Mouse (Mus musculus) left cerebral cortex, adult 2 months (tissue): ENCODE measurements around the gene Ncapd2. TPM values are rescaled to one million over a fixed set of nuclear protein-coding genes. Genes with fewer than 3 reads are reported as not detected.

Source experiments
- DNase-seq, 2 experiments: peaks; one replicate each; pipeline ENCODE4 v3.0.0; 2021 to 2022; ENCODE audit warnings: low spot score in 2 of 2, mixed read lengths in 1 of 2; ENCODE audit errors: extremely low spot score in 1 of 2
- H3K27ac ChIP-seq: fragments of 200-600 bp; 2 replicates; pipeline ENCODE4 v1.8.1; 2022
- H3K4me3 ChIP-seq: fragments of 200-600 bp; 2 replicates; pipeline ENCODE4 v1.8.1; 2022
- CTCF ChIP-seq: fragments of 200-600 bp; IDR thresholded peaks from 2 replicates; pipeline ENCODE4 v1.8.1; 2022; ENCODE audit warnings: antibody characterized with exemption, mild to moderate bottlenecking, moderate library complexity
- intact Hi-C: fragments of 180-260 bp; cut with DNase I; formaldehyde crosslinking; loops from one replicate; pipeline ENCODE4 v1.15.1; 2025
- total RNA-seq, 2 experiments: library from RNA; stranded (reverse); gene quantifications; 2 replicates each; pipeline ENCODE4 v1.2.3; 2021

Gene Ncapd2
- total RNA-seq, 2 experiments from 2014 or later, result 22.6 to 23.4 TPM

- intact Hi-C loops, result loop anchor here (5.0 kb wide), 1 partner anchor 36 kb away; no protein-coding TSS in a partner anchor
- peak in 1 of 2 experiments; percentile 37 for DNase-seq
Observed at GRCm38 (mm10) chr6:125231117-125232044, 39.9 kb upstream of the Ncapd2 start, which contains the start of gene Tapbpl. Gene Tapbpl (minus strand): TSS chr6:125231860.

DNA sequence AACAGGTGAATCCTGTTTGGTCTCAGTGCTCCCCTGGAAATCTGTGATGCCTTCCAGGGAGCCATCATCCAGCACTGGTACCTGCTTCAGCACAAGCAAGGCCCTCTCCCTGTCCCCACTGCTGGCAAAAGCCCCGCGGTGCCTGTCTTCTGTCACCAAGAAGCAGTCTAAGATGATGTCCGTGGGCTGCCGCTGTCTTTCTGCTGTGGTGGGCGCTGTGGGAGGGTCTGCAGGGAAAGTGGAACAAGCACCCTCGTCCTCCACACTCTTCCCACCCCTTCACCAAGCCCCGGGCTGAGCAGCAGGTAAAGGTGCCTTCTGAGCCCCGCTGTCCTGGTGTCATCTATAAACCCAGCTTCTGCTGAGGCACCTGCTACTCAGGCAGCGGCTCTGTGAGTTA lies 39.1 kb upstream of the Ncapd2 start:
- no peak overlapping the region for H3K27ac ChIP-seq
- intact Hi-C loops, result loop anchor here (5.0 kb wide), 1 partner anchor 37 kb away; no protein-coding TSS in a partner anchor
- no peak for TF ChIP-seq CTCF
- no peak overlapping the region for H3K4me3 ChIP-seq
- DNase-seq, result no peak

More at GRCm38 (mm10) chr6:125231117-125232044, 39.9 kb upstream of the Ncapd2 start, which contains the start of gene Tapbpl:
- H3K27ac ChIP-seq, result peak within 1 kb of the TSS; percentile 58
- TF ChIP-seq CTCF, result no peak
- H3K4me3 ChIP-seq, result peak within 1 kb of the TSS; percentile 59

- intact Hi-C loops, result no loop called here
- Histone ChIP-seq H3K4me3 (no peak overlapping the region), H3K27ac (no peak overlapping the region)
- TF ChIP-seq CTCF, result peak; percentile 57
- DNase-seq, result peak in 1 of 2 experiments; percentile 53
Observed at GRCm38 (mm10) chr6:125225518-125226115, 34.1 kb upstream of the Ncapd2 start.

DNA sequence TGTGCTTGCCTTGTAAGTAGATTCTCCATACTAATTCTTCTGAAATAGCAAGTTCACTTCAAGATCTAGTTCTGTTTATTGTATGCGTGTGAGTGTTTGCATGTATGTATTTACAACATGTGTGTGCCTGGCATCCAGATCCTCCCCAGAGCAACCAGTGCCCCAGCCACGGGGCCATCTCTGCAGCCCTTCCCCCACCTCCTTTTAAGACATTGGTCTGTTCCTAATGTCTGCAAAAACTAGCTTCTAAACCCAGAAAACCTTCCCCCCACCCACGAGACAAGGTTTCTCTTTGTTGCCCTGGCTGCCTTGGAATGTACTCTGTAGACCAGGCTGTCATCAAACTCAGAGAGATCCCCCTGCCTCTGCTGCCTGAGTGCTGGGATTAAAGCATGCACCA lies 31.1 kb upstream of the Ncapd2 start:
- no peak for DNase-seq

DNA sequence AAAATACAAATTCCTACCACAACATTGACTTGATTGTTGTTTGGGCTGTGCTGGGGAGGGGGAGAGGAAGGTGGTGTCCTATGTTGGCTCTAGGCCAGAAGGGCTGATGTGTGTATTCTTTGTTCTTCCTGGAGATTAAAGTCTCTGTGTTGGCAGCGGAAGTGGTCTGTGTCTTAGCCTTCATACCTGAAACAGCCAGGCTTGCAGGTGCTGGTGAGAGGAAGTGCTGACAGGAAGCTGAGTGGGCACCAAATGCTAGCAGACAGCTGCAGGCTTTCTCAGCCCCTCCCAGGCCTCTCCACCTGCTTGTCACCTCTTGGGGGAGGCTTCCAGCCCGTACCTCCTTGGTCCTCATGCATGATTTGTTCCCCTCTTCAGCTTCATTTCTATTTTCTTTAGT lies 30.6 kb upstream of the Ncapd2 start:
- no peak overlapping the region for H3K27ac ChIP-seq
- intact Hi-C loops, result no loop called here
- no peak for TF ChIP-seq CTCF
- DNase-seq, result no peak
- no peak overlapping the region for H3K4me3 ChIP-seq

More for the DNA sequence above, 31.1 kb upstream of the Ncapd2 start:
- intact Hi-C loops, result no loop called here
- Histone ChIP-seq H3K27ac (no peak overlapping the region), H3K4me3 (no peak overlapping the region)
- no peak for TF ChIP-seq CTCF

DNA sequence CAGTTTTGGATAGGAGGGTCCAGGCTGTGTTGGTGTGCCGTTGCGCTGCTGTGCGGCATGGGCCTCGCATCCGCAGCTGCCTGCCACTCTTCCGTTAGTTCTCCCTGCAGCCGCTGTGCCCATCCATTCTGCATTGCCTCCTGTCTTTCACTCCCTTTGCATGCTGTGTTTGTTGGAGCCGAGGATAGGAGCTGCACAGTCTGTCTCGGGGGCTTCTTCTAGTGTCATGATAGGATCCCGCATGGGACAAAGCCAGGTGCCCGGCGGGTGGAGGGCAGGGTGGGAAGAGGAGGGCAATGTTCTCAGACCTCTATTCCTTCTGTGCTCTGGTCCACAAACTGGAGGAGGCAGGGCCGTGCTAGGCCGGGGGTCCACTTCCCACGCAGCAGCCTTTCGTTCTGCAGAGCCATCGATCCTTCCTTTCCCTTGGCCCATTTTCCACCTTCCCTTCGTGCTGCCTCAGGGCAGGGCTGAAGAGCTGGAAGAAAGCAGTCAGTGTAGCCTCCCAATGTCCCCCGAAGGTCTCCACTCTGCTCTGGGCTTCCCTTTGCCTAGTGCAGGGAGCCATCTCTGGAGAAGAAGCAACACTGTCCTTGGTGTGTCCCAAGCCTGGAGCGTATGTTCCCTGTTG lies 29.7 kb upstream of the Ncapd2 start:
- no peak for TF ChIP-seq CTCF
- intact Hi-C loops, result no loop called here
- H3K27ac ChIP-seq, result no peak overlapping the region
- DNase-seq, result peak in 1 of 2 experiments; percentile 9
- no peak overlapping the region for H3K4me3 ChIP-seq

- H3K27ac ChIP-seq, result no peak overlapping the region
- peak; percentile 90 for TF ChIP-seq CTCF
- intact Hi-C loops, result loop anchor here (1.0 to 5.0 kb wide), 2 partner anchors 52 to 1423 kb away; no protein-coding TSS in a partner anchor
- H3K4me3 ChIP-seq, result no peak overlapping the region
- DNase-seq, result peak; percentile 60 to 64
Observed at GRCm38 (mm10) chr6:125218963-125219362, 27.5 kb upstream of the Ncapd2 start.

DNA sequence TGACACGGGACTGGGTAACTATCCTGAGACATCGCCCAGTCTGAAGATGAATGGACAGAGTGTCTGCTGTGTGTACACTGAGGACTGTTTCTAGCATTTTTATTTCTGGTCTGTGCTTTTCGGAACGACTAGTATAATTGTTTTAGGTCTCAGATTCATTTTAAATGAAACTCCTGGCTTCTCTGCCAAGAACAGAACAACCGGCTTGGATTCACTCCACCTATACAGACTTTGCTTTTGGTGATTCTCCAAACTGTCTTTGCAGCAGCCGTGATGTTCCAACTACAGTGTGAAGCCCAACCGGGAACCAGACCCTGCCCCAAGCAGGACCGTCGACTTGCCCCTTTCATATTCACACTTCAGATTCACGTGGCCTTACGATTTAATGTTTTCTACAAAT lies 26.4 kb upstream of the Ncapd2 start:
- intact Hi-C loops, result loop anchor here (5.0 kb wide), 1 partner anchor 1424 kb away; no protein-coding TSS in a partner anchor
- no peak for TF ChIP-seq CTCF
- Histone ChIP-seq H3K4me3 (peak overlapping the region; percentile 3; the same call in 1 of the 2 replicates), H3K27ac (no peak overlapping the region)
- DNase-seq, result no peak

DNA sequence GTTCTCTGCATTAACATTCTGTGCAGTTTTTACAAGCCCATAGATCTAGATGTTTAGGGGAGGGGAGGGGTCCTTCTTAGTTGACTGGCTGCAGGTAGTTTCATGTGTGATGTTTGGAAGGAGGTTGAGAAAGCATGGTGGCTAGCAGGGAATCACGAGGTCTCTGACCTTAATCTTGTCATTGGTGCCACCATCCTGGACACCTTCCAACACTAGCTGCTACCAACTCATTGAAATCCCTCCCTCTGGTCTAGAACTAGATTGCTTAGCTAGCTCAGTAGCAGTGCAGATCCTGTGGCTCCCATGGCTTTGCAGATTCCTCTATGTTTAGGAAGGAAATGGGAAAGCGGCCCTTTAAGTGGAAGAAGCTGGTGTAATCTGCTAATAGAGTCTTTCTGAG lies 25.4 kb upstream of the Ncapd2 start:
- intact Hi-C loops, result loop anchor here (5.0 kb wide), 1 partner anchor 1425 kb away; no protein-coding TSS in a partner anchor
- H3K4me3 ChIP-seq, result peak overlapping the region; percentile 95
- no peak for TF ChIP-seq CTCF

DNA sequence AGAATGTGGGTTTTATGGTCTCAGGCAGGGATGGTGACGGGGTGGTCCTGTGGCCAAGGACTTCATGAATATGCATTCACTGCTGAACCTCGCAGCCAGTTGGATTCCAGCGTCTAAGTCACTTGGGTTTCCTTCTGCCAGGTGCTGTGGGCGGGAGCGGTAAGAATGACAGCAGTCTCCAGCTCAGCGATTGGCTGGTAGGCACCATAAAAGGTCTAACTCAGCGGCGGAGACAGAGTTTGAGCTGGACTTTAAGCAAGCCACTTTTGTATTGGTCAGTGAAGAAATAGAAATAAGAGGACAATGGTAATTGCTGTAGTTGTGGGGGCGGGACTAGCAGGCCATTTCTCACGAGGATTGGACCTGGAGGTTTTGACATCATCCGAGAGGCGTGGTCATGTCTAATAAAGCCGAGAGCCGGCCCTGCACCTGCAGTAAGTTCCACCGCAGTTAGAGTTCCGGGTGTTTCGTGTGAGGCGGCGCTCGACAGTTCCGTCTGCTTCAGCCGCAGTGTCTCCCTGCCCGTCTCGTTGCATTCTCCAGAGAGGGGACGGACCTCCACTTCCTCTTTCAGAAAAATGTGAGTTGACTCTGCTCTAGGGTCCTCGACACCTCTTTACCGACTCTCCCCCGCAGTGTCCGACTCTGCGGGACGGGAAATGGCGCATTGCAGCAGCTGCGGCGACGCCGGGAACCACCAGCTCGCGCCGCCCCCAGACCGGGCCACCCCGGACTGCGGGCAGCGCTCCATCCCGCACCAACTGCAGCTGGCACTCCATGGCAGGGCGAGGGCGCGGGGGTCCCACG lies 23.9 kb upstream of the Ncapd2 start, which contains the start of gene Vamp1:
Gene Vamp1 (plus strand): TSS at position 404 of the 807 bp plus-strand sequence.
- intact Hi-C loops, result loop anchor here (1.0 to 5.0 kb wide), 3 partner anchors 23 to 1427 kb away; no protein-coding TSS in a partner anchor

More for the DNA sequence above, 25.4 kb upstream of the Ncapd2 start:
- no peak overlapping the region; the same call in 1 of the 2 replicates for H3K27ac ChIP-seq
- DNase-seq, result no peak

More for the DNA sequence above, 23.9 kb upstream of the Ncapd2 start, which contains the start of gene Vamp1:
- DNase-seq, result peak; percentile 92
- Histone ChIP-seq H3K27ac (peak within 1 kb of the TSS; percentile 93), H3K4me3 (peak within 1 kb of the TSS; percentile 95)
- no peak; the same call in 1 of the 2 replicates for TF ChIP-seq CTCF
